Mouse (Mus musculus) skeletal muscle tissue, adult 2 months (tissue): Measurements from ENCODE around the gene Gpr37l1.
A peak's percentile ranks its signal among the peaks of the same experiment; 100 is the strongest.
"Not testable (repeated sequence)": the region's sequence is repeated elsewhere in the genome, so short reads cannot be mapped to it uniquely, and the experiment has no call there.

Experiments
- DNase-seq: peaks from one replicate; pipeline ENCODE4 v3.0.0-alpha.2; 2012; ENCODE audit warnings: low read depth, low spot score

The Gpr37l1 gene

GRCm38 (mm10) chr1:135124573-135125363 lies 42.7 kb downstream of the Gpr37l1 start:
- no peak for DNase-seq

- peak; percentile 42 for DNase-seq
Observed at GRCm38 (mm10) chr1:135112661-135113060, 54.8 kb downstream of the Gpr37l1 start.

- DNase-seq, result not testable (repeated sequence)
Observed at GRCm38 (mm10) chr1:135111271-135111670, 56.2 kb downstream of the Gpr37l1 start.
